Mouse (Mus musculus) bone marrow macrophage, adult 2 months (primary cell): ENCODE results near the gene Syt12.

ENCODE experiments used
- CTCF ChIP-seq: IDR thresholded peaks from 2 replicates; pipeline ENCODE4 v1.5.1; 2012; ENCODE audit warnings: low read depth, mild to moderate bottlenecking, low read length, moderate library complexity
- POLR2A ChIP-seq: IDR thresholded peaks from 2 replicates; pipeline ENCODE4 v1.6.1; 2012; ENCODE audit warnings: mild to moderate bottlenecking, low read depth, low read length, borderline replicate concordance

- TF ChIP-seq CTCF (no peak), POLR2A (no peak)
Observed at GRCm38 (mm10) chr19:4475224-4475925, 1.9 kb downstream of the Syt12 start.
